Mouse (Mus musculus) heart, embryonic 11.5 days (tissue): Measurements from ENCODE around the gene Son. TPM values are rescaled to one million over a fixed set of nuclear protein-coding genes. Genes with fewer than 3 reads are reported as not detected.

Experiments used
- ATAC-seq: fragments of 200-750 bp; cut with Nextera tagmentation; replicated peaks from 2 replicates; pipeline ENCODE4 v1.8.0; 2017; ENCODE audit warnings: moderate library complexity; ENCODE audit not compliant: insufficient number of reproducible peaks, low FRiP score, low TSS enrichment
- H3K27ac ChIP-seq: fragments of 300-500 bp; sonication (generic); 2 replicates; pipeline ENCODE4 v1.5.1; 2014; ENCODE audit warnings: mild to moderate bottlenecking, low read depth, low read length
- H3K27me3 ChIP-seq: fragments of 300-500 bp; sonication (generic); 2 replicates; pipeline ENCODE4 v1.6.1; 2014; ENCODE audit warnings: mild to moderate bottlenecking, low read length, mixed read lengths; ENCODE audit not compliant: control insufficient read depth, insufficient read depth
- H3K36me3 ChIP-seq: fragments of 300-500 bp; sonication (generic); 2 replicates; pipeline ENCODE4 v1.6.1; 2014; ENCODE audit warnings: mild to moderate bottlenecking, low read length, moderate library complexity, mixed read lengths; ENCODE audit not compliant: control insufficient read depth, insufficient read depth
- H3K4me1 ChIP-seq: fragments of 300-500 bp; sonication (generic); 2 replicates; pipeline ENCODE4 v1.6.1; 2014; ENCODE audit warnings: low read length; ENCODE audit not compliant: control insufficient read depth, insufficient read depth
- H3K4me2 ChIP-seq: fragments of 300-500 bp; sonication (generic); 2 replicates; pipeline ENCODE4 v1.6.1; 2014; ENCODE audit warnings: mild to moderate bottlenecking, moderate library complexity
- H3K4me3 ChIP-seq: fragments of 300-500 bp; sonication (generic); 2 replicates; pipeline ENCODE4 v1.5.1; 2014; ENCODE audit warnings: low read depth, low read length
- H3K9ac ChIP-seq: fragments of 300-500 bp; sonication (generic); 2 replicates; pipeline ENCODE4 v1.6.1; 2014; ENCODE audit warnings: mild to moderate bottlenecking, low read depth, low read length, moderate library complexity
- H3K9me3 ChIP-seq: fragments of 300-500 bp; sonication (generic); replicated peaks from 2 replicates; pipeline ENCODE4 v1.6.1; 2016; ENCODE audit warnings: low read length; ENCODE audit not compliant: control insufficient read depth
- WGBS: fragments of 180-500 bp; shearing (Covaris S2); extraction: QIAGEN DNeasy Blood & Tissue Kit; methylation state at CpG from one replicate; pipeline ENCODE4 v1.1.7; 2014; ENCODE audit not compliant: insufficient replicate concordance; 5-methylcytosine and 5-hydroxymethylcytosine counted together
- polyA plus RNA-seq: library from polyadenylated mRNA; unstranded; fragments of >200 nt; fragmentation: Nextera tagmentation; extraction: Ambion mirVana; gene quantifications from 2 replicates; pipeline ENCODE4 v1.2.1, GENCODE M21; 2014

Son gene
- polyA plus RNA-seq, 1 experiment from 2014 or later, result 116 TPM

- WGBS, result 78% methylated on average over 5 of the region's 5 CpGs
- no peaks in the 10 kb centered on the region for H3K27me3 ChIP-seq
- no peak overlapping the region for H3K4me2 ChIP-seq
- no peaks in the 10 kb centered on the region for H3K4me1 ChIP-seq
- no peak overlapping the region for H3K27ac ChIP-seq
- H3K9me3 ChIP-seq, result no peaks in the 10 kb centered on the region
- peaks cover 29% of the 10 kb centered on the region for H3K36me3 ChIP-seq
- no peak overlapping the region for H3K9ac ChIP-seq
- no peak overlapping the region for H3K4me3 ChIP-seq
- ATAC-seq, result no peak
Observed at GRCm38 (mm10) chr16:91680656-91681055, 33.4 kb downstream of the Son start.

- H3K27ac ChIP-seq, result no peak overlapping the region
- peaks cover 11% of the 10 kb centered on the region for H3K4me1 ChIP-seq
- no peak overlapping the region for H3K9ac ChIP-seq
- no peaks in the 10 kb centered on the region for H3K27me3 ChIP-seq
- H3K4me2 ChIP-seq, result no peak overlapping the region
- no peak overlapping the region for H3K4me3 ChIP-seq
- ATAC-seq, result no peak
- 77% methylated on average over 5 of the region's 5 CpGs for WGBS
- peaks cover 5% of the 10 kb centered on the region; the same call in 1 of the 2 replicates for H3K36me3 ChIP-seq
- no peaks in the 10 kb centered on the region for H3K9me3 ChIP-seq
Observed at GRCm38 (mm10) chr16:91685526-91685925, 38.2 kb downstream of the Son start.

- Histone ChIP-seq H3K4me1 (peaks cover 11% of the 10 kb centered on the region), H3K9me3 (no peaks in the 10 kb centered on the region), H3K27ac (no peak overlapping the region), H3K4me2 (no peak overlapping the region), H3K4me3 (no peak overlapping the region), H3K27me3 (no peaks in the 10 kb centered on the region), H3K9ac (no peak overlapping the region), H3K36me3 (0 out of 2 replicates have a peak, but pooled peaks cover 5% of the 10 kb centered on the region)
- ATAC-seq, result no peak
- WGBS, result 80% methylated on average over 5 of the region's 5 CpGs
Observed at GRCm38 (mm10) chr16:91686369-91686768, 39.1 kb downstream of the Son start.

GRCm38 (mm10) chr16:91688023-91688618, 40.8 kb downstream of the Son start:
- 1% methylated on average over 49 of the region's 51 CpGs for WGBS
- Histone ChIP-seq H3K36me3 (0 out of 2 replicates have a peak, but pooled peaks cover 5% of the 10 kb centered on the region), H3K27me3 (no peaks in the 10 kb centered on the region), H3K27ac (peak overlapping the region; percentile 77), H3K4me3 (peak overlapping the region; percentile 94), H3K4me2 (peak overlapping the region; percentile 88), H3K4me1 (peaks cover 11% of the 10 kb centered on the region), H3K9ac (peak overlapping the region; percentile 87), H3K9me3 (no peaks in the 10 kb centered on the region)
- ATAC-seq, result peak; percentile 36; the same call in 1 of the 2 replicates

GRCm38 (mm10) chr16:91688619-91689334, 41.5 kb downstream of the Son start, which contains the start of gene Donson:
Gene Donson (minus strand): TSS chr16:91688770.
- Histone ChIP-seq H3K27me3 (no peaks in the 10 kb centered on the region), H3K9me3 (no peaks in the 10 kb centered on the region), H3K36me3 (0 out of 2 replicates have a peak, but pooled peaks cover 5% of the 10 kb centered on the region), H3K4me1 (peaks cover 11% of the 10 kb centered on the region), H3K4me3 (peak within 1 kb of the TSS; percentile 94), H3K9ac (peak within 1 kb of the TSS; percentile 87), H3K4me2 (peak within 1 kb of the TSS; percentile 88), H3K27ac (peak within 1 kb of the TSS; percentile 77)
- ATAC-seq, result peak; percentile 97
- WGBS, result under 1% methylated on average over 54 of the region's 71 CpGs

GRCm38 (mm10) chr16:91689791-91690190, 42.5 kb downstream of the Son start:
- 33% methylated on average over 7 of the region's 7 CpGs for WGBS
- ATAC-seq, result no peak
- 0 out of 2 replicates have a peak overlapping the region, but pooled peaks have one; percentile 5 for H3K4me3 ChIP-seq
- H3K9me3 ChIP-seq, result no peaks in the 10 kb centered on the region
- H3K4me2 ChIP-seq, result peak overlapping the region; percentile 88
- H3K9ac ChIP-seq, result no peak overlapping the region
- no peaks in the 10 kb centered on the region for H3K36me3 ChIP-seq
- no peaks in the 10 kb centered on the region for H3K27me3 ChIP-seq
- peak overlapping the region; percentile 29; the same call in 1 of the 2 replicates for H3K27ac ChIP-seq
- H3K4me1 ChIP-seq, result peaks cover 12% of the 10 kb centered on the region

- Histone ChIP-seq H3K9ac (no peak overlapping the region), H3K9me3 (no peaks in the 10 kb centered on the region), H3K4me3 (no peak overlapping the region), H3K36me3 (peaks cover 7% of the 10 kb centered on the region), H3K4me1 (peaks cover 7% of the 10 kb centered on the region; the same call in 1 of the 2 replicates), H3K4me2 (no peak overlapping the region), H3K27ac (no peak overlapping the region), H3K27me3 (no peaks in the 10 kb centered on the region)
- ATAC-seq, result peak; percentile 72
- WGBS, result 33% methylated on average over 14 of the region's 14 CpGs
Observed at GRCm38 (mm10) chr16:91694455-91695084, 47.3 kb downstream of the Son start.

GRCm38 (mm10) chr16:91695108-91695755, 47.9 kb downstream of the Son start:
- 57% methylated on average over 8 of the region's 8 CpGs for WGBS
- Histone ChIP-seq H3K27me3 (no peaks in the 10 kb centered on the region), H3K9me3 (no peaks in the 10 kb centered on the region), H3K4me2 (no peak overlapping the region), H3K9ac (no peak overlapping the region), H3K4me3 (no peak overlapping the region), H3K36me3 (peaks cover 7% of the 10 kb centered on the region), H3K4me1 (peaks cover 5% of the 10 kb centered on the region; the same call in 1 of the 2 replicates), H3K27ac (no peak overlapping the region)
- ATAC-seq, result no peak
